Mouse (Mus musculus): Measurements from ENCODE around the gene Ethe1. TPM values are rescaled to one million over a fixed set of nuclear protein-coding genes. Genes with fewer than 3 reads are reported as not detected.
A peak's percentile ranks its signal among the peaks of the same experiment; 100 is the strongest.
"Not testable (repeated sequence)": the region's sequence is repeated elsewhere in the genome, so short reads cannot be mapped to it uniquely, and the experiment has no call there.

Gene Ethe1
- total RNA-seq, 1 experiment from 2014 or later = 16.4 TPM

DNA sequence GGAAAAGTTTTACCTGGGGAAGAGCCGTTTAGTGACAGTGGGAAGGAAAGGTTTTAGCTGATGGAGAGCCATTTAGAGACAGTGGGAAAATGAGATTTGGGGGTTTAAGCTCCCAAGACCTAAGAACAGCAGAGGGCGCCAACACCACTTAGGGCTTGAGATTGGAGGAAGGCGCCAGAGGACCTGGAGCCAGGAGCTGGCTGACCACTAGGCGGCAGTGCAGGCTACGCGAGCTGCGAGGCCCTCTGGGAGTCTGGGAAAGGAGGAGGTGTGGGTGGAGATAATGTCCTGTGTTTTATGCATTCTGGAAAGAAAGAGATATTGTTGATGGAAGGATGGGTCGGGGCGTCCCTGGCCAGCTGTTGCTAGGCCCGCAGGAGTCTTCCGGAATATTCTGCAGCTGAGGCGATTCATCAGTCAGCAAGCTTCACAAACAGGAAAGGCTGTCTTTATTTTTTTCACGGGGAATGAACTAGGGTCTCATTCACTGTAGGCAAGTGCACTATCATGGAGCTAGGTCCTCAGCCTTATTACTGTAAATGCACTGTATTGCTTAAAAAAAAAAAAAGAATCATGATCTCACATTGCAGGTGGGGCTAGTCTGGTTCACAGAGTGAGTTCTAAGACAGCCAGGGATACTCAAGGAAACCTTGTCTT lies 13.7 kb downstream of the Ethe1 start:
- peak; percentile 97 to 99 for ATAC-seq (replicated peaks in 1 of 2; ENCODE audit: insufficient read depth in 1 of 2, low FRiP score in 2 of 2, low TSS enrichment in 1 of 2, low read depth in 1 of 2, poor library complexity in 2 of 2, severe bottlenecking in 2 of 2)

DNA sequence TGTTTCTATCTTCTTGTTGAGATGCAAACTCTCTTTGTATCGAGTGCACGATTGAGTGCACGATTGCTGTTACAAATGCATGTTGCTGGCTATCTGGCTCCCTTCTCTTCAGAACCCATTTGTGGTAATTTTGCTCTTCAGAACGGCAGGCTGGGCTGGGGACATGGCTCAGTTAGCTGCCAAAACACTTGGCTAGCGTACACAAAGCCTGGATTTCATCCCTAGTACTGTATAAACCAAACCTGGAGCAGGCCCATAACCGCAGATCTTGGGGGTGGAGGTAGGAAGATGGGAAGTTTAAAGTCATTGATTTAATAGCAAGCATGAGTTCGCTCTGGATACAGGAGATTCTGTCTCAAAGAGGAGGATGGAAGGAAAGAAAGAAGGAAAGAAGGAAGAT lies 18.2 kb downstream of the Ethe1 start:
- ATAC-seq (replicated peaks in 1 of 2; ENCODE audit: insufficient read depth in 1 of 2, low FRiP score in 2 of 2, low TSS enrichment in 1 of 2, low read depth in 1 of 2, poor library complexity in 2 of 2, severe bottlenecking in 2 of 2) = no peak

DNA sequence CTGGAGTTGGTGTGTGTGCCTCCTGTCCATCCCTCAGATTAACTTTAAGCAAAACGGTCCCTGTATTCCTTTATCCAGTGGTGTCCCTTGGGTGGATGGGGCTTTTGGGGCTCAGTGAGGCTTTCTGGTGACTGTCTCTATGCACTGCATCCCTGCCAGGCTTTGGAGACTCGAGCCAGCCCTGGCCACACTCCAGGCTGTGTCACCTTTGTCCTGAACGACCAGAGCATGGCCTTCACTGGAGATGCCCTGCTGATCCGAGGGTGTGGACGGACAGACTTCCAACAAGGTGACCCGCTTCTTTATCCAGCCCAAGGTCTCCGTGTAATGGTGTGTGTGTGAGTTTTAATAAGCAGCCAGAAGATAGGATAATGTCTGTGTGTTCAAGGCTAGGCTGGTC lies 18.7 kb downstream of the Ethe1 start:
- ATAC-seq (replicated peaks in 1 of 2; ENCODE audit: insufficient read depth in 1 of 2, low FRiP score in 2 of 2, low TSS enrichment in 1 of 2, low read depth in 1 of 2, poor library complexity in 2 of 2, severe bottlenecking in 2 of 2) = no peak

DNA sequence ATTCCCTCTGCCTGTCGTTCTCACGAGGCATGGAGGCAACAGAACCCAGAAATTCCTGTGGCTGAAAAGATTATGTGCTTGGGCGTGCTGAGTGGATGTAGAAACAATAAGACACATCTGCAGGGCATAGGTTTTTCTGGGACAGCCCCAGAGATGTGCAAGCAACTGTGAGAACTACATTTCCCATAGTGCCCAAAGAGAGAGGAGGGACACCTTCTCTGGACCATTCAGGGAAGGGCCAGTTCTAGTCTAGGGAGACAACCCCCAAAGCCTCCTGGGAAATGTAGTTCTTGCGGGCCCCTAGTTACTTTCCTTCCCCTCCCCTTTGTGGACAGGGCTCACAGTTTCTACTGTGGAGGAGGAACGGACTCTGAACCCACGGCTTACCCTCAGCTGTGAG lies 20.7 kb downstream of the Ethe1 start:
- ATAC-seq (replicated peaks in 1 of 2; ENCODE audit: insufficient read depth in 1 of 2, low FRiP score in 2 of 2, low TSS enrichment in 1 of 2, low read depth in 1 of 2, poor library complexity in 2 of 2, severe bottlenecking in 2 of 2) = peak; percentile 71 to 81

DNA sequence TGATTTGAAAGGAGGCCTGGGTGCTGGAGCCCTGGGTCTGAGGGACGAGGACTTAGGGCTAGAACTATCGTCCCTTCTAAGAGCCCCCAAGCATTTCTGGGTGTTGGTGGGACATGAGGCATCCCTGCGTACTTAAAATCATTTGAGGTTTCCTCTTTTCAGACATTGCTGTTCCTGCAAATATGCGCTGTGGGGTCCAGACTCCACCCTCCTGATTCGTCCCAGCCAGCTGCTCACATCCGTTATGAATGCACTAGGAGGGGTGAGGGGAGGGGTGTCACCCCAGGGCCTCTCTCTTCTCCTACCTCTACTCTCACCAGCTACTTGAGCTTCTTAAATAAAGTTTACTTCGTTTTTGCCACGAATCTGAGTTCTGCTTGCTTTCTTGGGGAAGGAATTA lies 21.2 kb downstream of the Ethe1 start:
- ATAC-seq (replicated peaks in 1 of 2; ENCODE audit: insufficient read depth in 1 of 2, low FRiP score in 2 of 2, low TSS enrichment in 1 of 2, low read depth in 1 of 2, poor library complexity in 2 of 2, severe bottlenecking in 2 of 2) = peak; percentile 39 to 40

DNA sequence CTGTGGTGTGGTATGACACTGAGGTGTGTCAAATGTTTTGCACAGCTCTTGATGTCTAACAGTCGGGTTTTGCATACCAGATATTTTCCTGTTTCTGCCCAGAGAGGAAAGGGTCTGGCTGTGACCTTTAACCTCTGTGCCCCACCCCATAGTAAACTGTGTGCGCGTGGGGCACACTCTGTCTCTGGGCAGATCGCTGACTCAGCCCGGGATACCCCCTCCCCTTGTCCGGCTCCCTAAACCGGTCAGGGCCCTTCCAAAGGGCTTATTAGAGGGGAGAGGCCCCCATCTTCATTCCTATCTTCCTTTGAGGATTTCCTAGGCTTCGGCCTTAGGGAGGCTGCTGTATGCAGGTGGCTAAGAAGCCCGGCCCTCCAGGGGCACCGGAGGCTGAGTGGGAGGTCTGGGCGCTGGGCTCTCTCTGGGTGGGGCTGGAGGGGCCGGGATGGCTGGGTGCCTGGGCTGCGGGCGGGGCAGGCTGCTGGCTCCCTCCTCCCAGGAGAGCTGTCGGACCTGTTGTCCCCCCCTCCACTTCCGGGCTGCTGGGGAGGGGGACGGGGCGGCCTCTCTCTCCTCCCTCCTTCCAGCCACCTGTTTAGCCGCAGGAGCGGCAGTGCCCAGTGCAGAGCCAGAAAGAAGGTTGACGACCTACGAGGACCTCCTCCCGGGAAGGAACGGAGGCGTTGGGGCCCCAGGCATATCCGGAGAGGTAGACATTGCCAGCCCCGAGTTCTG lies 23.0 kb downstream of the Ethe1 start, which contains the start of gene Phldb3:
Gene Phldb3 (plus strand): TSS at position 620 of the 735 bp plus-strand sequence.
- peak; percentile 25 to 48; a peak in 3 of 4 replicates for ATAC-seq (replicated peaks in 1 of 2; ENCODE audit: insufficient read depth in 1 of 2, low FRiP score in 2 of 2, low TSS enrichment in 1 of 2, low read depth in 1 of 2, poor library complexity in 2 of 2, severe bottlenecking in 2 of 2)

DNA sequence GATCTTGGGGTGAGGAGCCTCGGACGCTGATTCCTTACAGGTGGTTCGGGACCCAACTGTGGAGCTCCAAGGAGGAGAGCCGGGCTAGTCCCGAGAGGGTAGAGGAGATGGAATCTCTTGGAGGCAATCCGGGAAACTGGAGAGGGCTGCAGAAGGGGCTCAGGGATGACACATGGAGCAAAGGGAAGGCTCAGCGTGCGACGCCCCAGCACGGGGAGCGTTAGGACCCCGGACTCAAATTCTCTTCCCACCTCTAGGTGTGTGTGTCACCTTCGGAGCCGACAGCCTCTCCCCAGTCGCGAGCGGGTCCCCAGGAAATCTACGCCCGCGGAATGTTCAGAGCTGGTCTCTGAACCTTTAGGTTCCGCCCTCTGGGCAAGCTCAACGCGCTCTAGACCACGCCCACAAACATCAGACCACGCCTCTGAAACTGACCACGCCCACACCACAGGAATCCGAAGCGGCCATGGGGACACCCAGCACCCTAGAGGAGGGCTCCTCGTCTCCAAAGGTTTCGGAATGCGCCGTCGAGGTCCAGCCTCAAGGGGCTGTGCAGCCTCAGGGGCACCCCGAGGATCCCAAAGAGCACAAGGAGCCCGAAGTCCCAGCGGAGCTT lies 23.6 kb downstream of the Ethe1 start:
- ATAC-seq (replicated peaks in 1 of 2; ENCODE audit: insufficient read depth in 1 of 2, low FRiP score in 2 of 2, low TSS enrichment in 1 of 2, low read depth in 1 of 2, poor library complexity in 2 of 2, severe bottlenecking in 2 of 2) = peak; percentile 77 to 80

DNA sequence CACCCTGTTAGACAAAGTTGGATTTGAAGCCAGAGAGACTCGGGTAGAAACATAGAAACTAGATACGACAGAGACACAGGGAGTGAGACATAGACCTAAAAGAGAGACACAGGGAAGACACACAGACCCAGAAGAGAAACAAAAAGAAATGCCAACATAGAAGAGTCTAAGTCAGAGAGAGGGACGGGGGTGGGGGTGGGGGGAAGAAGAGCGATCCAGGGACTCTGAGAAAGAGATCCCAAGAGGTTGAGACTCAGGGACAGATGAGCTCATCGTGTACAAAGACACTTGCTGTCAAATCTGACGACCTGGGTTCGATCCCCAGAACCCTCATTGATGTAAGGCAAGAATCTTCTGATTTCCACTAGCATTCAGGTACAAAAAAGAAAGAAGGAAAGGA lies 24.4 kb downstream of the Ethe1 start:
- no peak for ATAC-seq (replicated peaks in 1 of 2; ENCODE audit: insufficient read depth in 1 of 2, low FRiP score in 2 of 2, low TSS enrichment in 1 of 2, low read depth in 1 of 2, poor library complexity in 2 of 2, severe bottlenecking in 2 of 2)

DNA sequence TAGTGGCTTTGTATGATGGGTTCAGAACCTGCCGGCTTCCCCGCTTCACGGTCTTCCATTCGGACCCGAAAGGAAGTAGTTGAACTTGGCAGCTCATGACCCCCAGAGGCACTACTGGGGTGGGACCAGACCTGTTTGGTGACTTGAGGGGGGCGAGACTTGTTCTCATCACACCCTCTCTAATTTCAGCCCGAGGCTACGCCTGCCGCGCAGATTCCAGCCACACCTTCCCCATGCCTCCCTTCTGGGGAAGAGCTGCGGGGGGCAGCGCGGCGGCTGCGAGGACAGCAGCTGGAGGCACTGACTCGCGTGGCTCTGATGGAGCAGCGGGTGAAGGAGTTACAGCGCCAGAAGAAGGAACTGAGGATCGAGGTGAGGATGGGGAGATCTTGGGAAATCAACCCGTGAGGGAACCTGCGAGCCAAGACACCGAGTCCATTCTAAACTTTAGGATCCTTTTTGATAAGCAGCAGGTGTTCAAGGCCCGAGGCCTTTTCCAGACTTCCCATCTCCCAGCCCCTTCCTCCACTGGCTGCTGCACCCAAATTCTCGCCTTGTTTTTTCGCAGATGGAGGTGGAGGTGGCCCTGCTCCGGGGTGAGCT lies 25.1 kb downstream of the Ethe1 start:
- ATAC-seq (replicated peaks in 1 of 2; ENCODE audit: insufficient read depth in 1 of 2, low FRiP score in 2 of 2, low TSS enrichment in 1 of 2, low read depth in 1 of 2, poor library complexity in 2 of 2, severe bottlenecking in 2 of 2) = no peak

DNA sequence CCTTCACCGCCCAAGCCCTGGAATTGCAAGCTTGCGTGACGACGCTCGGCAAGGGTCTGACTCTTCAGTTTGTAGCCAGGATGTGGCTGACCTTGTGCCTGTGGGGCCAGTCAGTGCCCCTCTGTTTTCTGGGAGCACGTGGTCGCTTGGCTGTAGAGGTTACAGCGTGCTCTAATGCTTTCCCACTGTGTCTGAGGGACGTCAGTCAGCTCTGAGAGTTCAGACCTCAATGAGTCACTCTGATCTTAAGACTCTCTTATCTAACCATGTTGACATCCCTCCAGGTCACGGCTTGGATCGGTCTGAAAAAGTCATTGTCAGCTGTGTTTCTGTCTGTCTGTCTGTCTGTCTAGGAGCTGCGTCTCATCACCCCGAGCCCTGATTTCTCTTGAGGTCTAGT lies 27.5 kb downstream of the Ethe1 start:
- no peak for ATAC-seq (replicated peaks in 1 of 2; ENCODE audit: insufficient read depth in 1 of 2, low FRiP score in 2 of 2, low TSS enrichment in 1 of 2, low read depth in 1 of 2, poor library complexity in 2 of 2, severe bottlenecking in 2 of 2)

DNA sequence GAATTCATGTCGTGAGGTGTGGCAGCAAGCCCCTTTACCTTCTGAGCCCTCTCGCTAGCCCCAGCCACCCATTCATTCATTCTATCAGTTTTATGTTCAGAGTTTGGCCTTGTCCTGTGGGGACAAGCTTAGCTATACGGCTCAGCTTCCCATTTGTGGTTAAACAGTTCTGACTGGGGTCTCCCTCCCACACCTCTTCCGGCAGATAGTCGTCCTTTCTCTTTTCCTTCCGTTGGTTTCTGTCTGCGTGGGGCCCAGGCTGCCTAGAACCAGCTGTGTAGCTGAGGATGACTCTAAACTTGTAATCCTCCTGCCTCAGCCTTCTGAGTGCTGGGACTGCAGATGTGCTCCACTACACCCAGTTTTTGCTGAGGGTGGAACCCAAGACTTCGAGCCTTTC lies 30.4 kb downstream of the Ethe1 start:
- ATAC-seq (replicated peaks in 1 of 2; ENCODE audit: insufficient read depth in 1 of 2, low FRiP score in 2 of 2, low TSS enrichment in 1 of 2, low read depth in 1 of 2, poor library complexity in 2 of 2, severe bottlenecking in 2 of 2) = peak; percentile 63 to 74

DNA sequence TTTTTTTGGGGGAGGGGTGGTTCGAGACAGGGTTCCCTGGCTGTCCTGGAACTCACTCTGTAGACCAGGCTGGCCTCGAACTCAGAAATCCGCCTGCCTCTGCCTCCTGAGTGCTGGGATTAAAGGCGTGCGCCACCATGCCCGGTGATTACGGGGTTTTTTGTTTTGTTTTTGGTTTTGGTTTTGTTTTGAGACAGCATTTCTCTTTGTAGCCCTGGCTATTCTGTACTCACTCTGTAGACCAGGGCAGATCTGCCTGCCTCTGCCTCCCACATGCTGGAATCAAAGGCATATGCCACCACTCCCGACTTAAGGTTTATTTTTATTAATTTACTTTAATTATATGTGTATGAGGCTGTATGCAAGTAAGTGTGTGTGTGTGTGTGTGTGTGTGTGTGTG lies 31.0 kb downstream of the Ethe1 start:
- not testable (repeated sequence) for ATAC-seq (replicated peaks in 1 of 2; ENCODE audit: insufficient read depth in 1 of 2, low FRiP score in 2 of 2, low TSS enrichment in 1 of 2, low read depth in 1 of 2, poor library complexity in 2 of 2, severe bottlenecking in 2 of 2)

DNA sequence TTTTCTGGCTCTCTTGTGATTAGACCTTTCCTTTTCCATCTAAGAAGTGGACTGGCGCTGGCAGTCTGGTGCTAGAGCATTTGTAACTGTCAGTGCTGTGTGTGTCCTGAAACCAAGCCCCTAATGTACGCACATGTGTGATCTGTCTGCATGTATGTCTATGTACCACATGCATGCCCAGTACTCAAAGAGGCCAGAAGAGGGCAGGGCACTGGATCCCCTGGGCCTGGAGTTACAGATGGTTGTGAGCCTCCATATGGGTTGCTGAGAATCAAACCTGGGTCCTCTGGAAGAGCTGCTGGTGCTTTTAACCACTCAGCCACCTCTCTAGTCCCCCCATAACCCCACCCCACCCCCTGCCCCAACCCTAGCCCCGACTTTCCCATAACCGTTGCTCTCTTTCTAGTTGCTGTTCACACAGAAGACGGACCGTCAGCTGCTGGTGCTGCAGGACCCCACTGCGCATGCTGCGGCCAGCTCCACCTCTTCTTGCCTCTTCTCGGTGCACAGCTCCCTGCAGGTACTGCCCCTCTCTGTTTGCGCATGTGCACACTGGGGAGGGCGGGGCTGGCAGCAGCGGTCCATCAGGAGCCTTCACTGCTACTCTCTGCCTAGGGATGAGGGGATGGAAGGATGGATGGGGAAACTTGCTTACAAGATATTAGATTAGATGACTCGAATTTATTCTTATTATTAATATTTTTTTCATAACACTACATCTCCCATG lies 32.5 kb downstream of the Ethe1 start:
- ATAC-seq (replicated peaks in 1 of 2; ENCODE audit: insufficient read depth in 1 of 2, low FRiP score in 2 of 2, low TSS enrichment in 1 of 2, low read depth in 1 of 2, poor library complexity in 2 of 2, severe bottlenecking in 2 of 2) = no peak

DNA sequence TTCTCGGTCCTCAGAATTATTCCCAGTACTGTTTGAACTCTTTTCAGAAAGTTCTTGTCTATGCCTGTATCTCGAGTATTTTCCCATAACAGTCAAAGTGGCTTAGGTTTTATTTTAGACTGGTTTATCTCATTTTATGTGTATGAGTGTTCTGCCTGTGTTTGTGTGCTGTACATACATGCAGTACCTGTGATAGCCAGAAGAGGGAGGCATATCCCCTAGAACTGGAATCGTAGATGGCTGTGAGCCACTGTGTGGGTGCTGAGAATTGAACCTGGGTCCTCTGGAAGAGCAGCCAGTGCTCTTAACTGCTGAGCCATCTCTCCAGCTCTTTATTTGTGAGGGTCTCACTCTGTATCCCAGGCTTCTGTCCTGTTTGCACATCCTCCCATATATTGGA lies 33.9 kb downstream of the Ethe1 start:
- ATAC-seq (replicated peaks in 1 of 2; ENCODE audit: insufficient read depth in 1 of 2, low FRiP score in 2 of 2, low TSS enrichment in 1 of 2, low read depth in 1 of 2, poor library complexity in 2 of 2, severe bottlenecking in 2 of 2) = no peak

DNA sequence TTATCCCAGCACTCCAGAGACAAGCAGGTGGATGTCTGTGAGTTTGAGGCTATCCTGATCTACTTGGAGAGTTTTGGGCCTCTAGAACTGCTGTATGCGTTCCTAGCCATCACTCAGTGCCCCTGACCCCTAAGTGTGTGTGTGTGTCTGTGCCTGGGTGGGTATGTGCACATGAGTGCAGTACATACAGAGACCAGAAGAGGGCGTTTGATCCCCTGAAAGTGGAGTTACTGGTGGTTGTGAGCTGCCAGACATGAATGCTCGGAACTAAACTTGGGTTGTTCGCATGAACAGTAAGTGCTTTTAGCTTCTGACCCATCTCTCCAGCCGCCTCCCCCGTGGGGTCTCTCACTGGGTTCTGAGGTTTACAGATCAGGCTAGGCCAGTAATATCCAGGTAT lies 35.6 kb downstream of the Ethe1 start:
- ATAC-seq (replicated peaks in 1 of 2; ENCODE audit: insufficient read depth in 1 of 2, low FRiP score in 2 of 2, low TSS enrichment in 1 of 2, low read depth in 1 of 2, poor library complexity in 2 of 2, severe bottlenecking in 2 of 2) = no peak

DNA sequence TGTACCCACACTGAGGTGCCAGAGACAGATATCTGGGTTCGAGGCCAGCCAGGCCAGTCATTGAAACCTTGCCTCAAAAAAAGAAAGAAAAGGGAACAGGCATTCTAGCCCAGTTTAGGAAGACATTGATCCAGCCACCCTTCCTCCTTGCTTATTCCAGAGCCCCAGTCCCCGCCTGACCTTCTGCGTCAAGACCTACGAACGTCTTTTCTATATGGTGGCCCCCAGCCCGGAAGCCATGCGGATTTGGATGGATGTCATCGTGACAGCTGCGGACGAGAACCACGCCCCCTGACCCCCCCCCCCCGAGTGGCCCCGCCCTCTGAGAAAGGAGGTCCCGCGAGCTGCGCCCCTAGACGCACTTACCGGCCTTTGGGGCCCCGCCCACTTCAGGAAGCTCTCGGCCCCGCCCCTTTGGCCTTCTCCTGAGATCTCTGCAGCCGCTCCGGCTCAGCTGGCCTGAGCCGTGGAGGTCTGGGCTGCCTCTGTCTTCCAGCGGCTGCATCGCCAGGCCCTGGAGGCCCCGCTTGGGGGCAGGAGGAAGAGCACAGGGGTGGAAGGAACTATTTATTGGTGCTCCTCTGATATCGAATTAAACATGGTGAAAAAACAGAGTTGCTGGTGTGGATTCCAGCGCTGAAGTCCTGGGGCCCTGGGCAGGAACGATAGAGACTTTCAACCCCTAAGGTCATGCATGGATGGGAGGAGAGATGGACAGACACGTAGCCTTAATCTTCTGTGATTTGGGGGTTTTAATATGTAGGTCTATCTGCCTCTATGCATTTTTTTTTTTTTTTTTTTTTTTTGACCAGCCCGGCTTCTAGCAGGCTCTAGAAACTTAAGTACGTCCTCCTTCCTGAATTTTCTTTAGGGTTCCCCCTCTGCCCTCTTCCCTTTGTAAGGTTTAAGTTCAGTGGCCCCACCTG lies 41.6 kb downstream of the Ethe1 start:
- peak; percentile 76 to 89 for ATAC-seq (replicated peaks in 1 of 2; ENCODE audit: insufficient read depth in 1 of 2, low FRiP score in 2 of 2, low TSS enrichment in 1 of 2, low read depth in 1 of 2, poor library complexity in 2 of 2, severe bottlenecking in 2 of 2)

DNA sequence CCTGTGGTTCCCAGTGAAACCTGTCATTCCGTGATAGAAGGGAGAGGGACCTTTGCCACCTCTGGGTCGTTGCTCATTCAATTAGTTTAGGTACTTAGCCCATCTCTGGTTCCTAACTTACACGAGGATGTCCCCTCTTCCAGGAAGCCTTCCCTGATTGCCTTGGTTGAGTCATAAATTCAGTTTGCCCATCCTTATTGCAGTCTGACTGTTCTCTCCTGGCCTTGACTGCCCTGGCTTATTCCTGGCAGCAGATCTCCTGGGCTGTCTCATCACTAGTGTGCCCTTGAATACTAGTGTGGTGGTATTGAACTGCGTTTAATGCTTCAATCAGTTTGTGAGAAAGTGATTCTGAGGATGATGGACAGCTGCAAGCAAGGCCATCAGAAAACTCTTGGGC lies 42.3 kb downstream of the Ethe1 start:
- ATAC-seq (replicated peaks in 1 of 2; ENCODE audit: insufficient read depth in 1 of 2, low FRiP score in 2 of 2, low TSS enrichment in 1 of 2, low read depth in 1 of 2, poor library complexity in 2 of 2, severe bottlenecking in 2 of 2) = no peak
